Mouse (Mus musculus) ES-Bruce4 (cell line): ENCODE data around the gene Pdrg1.

Experiments used
- CTCF ChIP-seq: IDR thresholded peaks from one replicate; pipeline ENCODE4 v1.8.1; 2011; ENCODE audit warnings: low read depth, low read length
- EP300 ChIP-seq: IDR thresholded peaks from 2 replicates; pipeline ENCODE4 v1.6.1; 2011; ENCODE audit warnings: low read depth, low read length; ENCODE audit not compliant: insufficient read depth
- POLR2A ChIP-seq: IDR thresholded peaks from one replicate; pipeline ENCODE4 v1.8.1; 2011; ENCODE audit warnings: low read length; ENCODE audit not compliant: insufficient read depth

DNA sequence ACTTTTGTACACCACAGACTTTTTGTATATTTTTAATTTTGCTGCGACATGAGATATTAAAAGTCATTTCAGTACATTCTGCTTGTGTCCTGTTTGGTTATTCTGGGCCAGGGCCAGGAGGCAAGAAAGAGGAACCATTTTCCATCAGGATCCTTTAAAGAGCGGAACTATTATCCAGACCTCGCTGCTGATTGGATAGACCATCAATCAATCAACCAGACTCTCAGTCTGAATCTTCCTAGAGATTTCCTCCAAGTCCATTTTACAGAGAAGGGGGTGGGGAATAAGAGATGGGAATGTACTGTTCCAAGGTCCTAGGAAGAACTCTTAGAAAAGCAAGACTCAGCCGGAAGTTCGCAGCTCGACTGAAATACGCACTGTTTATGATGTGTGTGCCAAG lies 45.0 kb upstream of the Pdrg1 start:
- no peak for TF ChIP-seq CTCF
- no peak for TF ChIP-seq POLR2A
- TF ChIP-seq EP300: no peak
